Mouse (Mus musculus): Measurements from ENCODE around the gene Cdc42se2. TPM values are rescaled to one million over a fixed set of nuclear protein-coding genes. Genes with fewer than 3 reads are reported as not detected.
A peak's percentile ranks its signal among the peaks of the same experiment; 100 is the strongest.

Cdc42se2 gene
- polyA plus RNA-seq (2015; fragmentation: Nextera tagmentation; extraction: Ambion mirVana) = 53.2 and 66.5 TPM in 2 replicates

DNA sequence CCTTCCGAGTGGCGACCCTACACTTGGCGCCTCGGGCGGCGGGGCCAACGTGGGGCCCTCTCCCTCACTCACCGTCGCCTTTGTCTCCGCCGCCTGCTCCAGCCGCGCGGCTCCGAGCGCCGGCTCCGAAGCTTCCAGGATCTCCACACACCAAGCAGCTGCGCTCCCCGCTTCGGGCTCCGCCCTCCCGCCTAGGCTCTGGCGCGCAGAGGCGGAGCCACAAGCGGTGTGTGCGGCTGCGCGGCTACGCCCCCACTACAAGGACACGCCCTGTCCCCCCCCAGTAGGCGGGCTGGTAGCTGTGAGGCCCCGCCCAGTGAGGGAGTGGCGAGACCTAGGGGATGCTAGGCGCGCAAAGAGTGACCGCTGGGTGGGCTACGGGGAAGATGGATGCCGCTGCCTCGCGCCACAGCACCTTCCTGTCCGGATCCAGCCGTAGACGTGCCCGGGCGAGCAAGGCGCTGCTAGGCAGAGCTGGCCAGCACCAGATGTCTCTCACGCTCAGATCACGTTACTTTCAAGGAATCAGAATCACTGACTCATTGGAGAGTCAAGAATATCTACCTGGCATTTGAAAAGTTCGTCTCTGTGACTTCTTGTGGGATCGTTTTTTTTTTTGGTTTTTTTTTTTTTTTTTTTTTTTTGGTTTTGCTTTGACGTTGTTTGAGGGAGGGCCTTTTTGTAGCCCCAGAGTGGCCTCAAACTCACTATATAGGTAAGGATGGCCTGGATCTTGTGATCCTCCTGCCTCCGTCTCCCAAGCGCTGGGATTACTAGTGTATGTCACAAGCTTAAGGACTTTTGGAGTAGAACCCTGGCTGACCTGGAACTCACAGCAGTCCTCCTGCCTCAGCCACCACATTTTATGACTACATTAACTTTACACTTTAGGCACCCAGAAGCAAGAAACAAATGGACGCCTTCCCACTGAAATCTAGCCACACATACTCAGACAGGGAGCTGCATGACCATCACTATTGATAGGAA lies at the start of gene Cdc42se2:
TSS of gene Cdc42se2 (minus strand) at position 188 of the 987 bp plus-strand sequence.
- H3K27me3 ChIP-seq = no peaks in the 10 kb centered on the region
- peaks cover 11% of the 10 kb centered on the region for H3K4me1 ChIP-seq (replicated peaks)
- H3K4me3 ChIP-seq = peak within 1 kb of the TSS; percentile 78
- peak within 1 kb of the TSS; percentile 76 for H3K4me2 ChIP-seq
- H3K27ac ChIP-seq = peak within 1 kb of the TSS; percentile 97
- 4% methylated on average over 56 of the region's 56 CpGs for WGBS
- H3K36me3 ChIP-seq = peaks cover 3% of the 10 kb centered on the region; the same call in 1 of the 2 replicates
- peak within 1 kb of the TSS; percentile 92 for H3K9ac ChIP-seq
- peak; percentile 99 for ATAC-seq (replicated peaks; ENCODE audit: insufficient number of reproducible peaks, insufficient read depth, low FRiP score, low read depth)
- no peaks in the 10 kb centered on the region for H3K9me3 ChIP-seq (replicated peaks)

DNA sequence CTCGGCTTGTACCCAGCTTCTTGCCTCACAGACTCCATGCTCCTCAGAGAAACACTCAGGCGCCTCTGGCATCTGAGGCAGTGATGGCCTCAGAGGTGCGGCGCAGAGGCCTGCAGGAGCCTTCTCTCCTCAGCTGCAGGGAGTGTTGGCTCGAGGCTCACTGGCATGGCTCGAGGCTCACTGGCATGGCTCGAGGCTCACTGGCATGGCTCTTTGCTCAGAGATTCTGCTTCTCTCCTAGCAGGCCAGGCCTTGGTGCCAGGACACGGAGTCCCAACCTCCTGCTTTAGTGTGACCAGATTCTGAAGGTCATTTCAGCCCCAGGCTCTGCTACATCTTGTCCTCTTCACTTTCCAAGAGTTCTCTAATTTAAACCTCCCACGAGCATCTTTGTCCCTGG lies 48.6 kb upstream of the Cdc42se2 start:
- H3K9me3 ChIP-seq (replicated peaks) = no peaks in the 10 kb centered on the region
- 73% methylated on average over 9 of the region's 9 CpGs for WGBS

DNA sequence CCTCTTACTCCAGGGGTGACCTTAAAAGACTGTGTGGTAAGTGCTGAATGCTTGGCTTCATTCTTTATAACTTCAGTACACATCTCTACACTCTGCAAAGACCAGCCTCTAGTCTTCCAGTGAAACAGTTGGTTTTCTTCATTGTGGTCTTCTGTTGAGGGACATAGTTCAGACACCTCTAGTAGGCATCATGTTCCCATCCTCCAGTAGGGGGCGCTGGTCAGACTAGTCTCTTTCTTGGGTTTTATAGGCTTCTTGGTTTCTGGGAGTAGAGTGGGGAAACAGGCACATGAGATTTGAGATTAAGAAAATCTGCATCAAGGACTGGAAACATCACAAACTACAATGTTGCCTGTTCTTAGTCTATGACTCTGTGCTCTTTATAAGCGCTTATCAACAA lies 47.1 kb upstream of the Cdc42se2 start:
- H3K4me1 ChIP-seq (replicated peaks) = no peaks in the 10 kb centered on the region
- ATAC-seq (replicated peaks; ENCODE audit: insufficient number of reproducible peaks, insufficient read depth, low FRiP score, low read depth) = no peak
- no peak overlapping the region for H3K4me3 ChIP-seq
- no peak overlapping the region for H3K9ac ChIP-seq
- no peaks in the 10 kb centered on the region for H3K36me3 ChIP-seq
- H3K9me3 ChIP-seq (replicated peaks) = no peaks in the 10 kb centered on the region
- no peaks in the 10 kb centered on the region for H3K27me3 ChIP-seq
- no peak overlapping the region for H3K4me2 ChIP-seq
- 57% methylated on average over 2 of the region's 2 CpGs for WGBS
- H3K27ac ChIP-seq = no peak overlapping the region

More for the DNA sequence above, 48.6 kb upstream of the Cdc42se2 start:
- H3K9ac ChIP-seq = no peak overlapping the region
- no peak overlapping the region for H3K4me3 ChIP-seq
- no peaks in the 10 kb centered on the region for H3K36me3 ChIP-seq
- no peaks in the 10 kb centered on the region for H3K4me1 ChIP-seq (replicated peaks)
- no peak for ATAC-seq (replicated peaks; ENCODE audit: insufficient number of reproducible peaks, insufficient read depth, low FRiP score, low read depth)
- H3K27ac ChIP-seq = no peak overlapping the region
- H3K4me2 ChIP-seq = no peak overlapping the region
- no peaks in the 10 kb centered on the region for H3K27me3 ChIP-seq

DNA sequence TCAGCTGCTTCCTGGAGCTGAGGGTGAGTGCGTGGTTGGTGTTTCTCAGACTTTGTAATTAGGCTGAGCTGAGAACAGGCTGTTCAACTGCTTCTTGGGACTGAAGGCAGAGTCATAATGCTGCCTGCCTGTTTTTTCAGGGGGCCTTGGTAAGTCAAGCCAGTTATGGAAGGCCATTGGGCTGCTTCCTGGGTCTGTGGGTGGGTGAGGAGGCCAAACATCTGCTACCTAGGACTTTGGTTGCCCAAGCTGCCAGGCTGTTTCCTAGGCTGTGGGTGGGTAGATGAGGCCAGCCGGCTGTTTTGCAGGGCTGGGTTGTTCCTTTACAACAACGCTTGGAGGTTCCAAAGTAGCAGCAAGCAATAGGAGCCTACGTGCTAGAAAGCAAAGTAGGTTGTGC lies 46.4 kb upstream of the Cdc42se2 start:
- Histone ChIP-seq H3K27me3 (no peaks in the 10 kb centered on the region), H3K9me3 (replicated peaks) (no peaks in the 10 kb centered on the region), H3K27ac (no peak overlapping the region), H3K4me2 (no peak overlapping the region), H3K36me3 (no peaks in the 10 kb centered on the region), H3K9ac (no peak overlapping the region), H3K4me1 (replicated peaks) (no peaks in the 10 kb centered on the region), H3K4me3 (no peak overlapping the region)
- 81% methylated on average over 4 of the region's 4 CpGs for WGBS
- no peak for ATAC-seq (replicated peaks; ENCODE audit: insufficient number of reproducible peaks, insufficient read depth, low FRiP score, low read depth)

DNA sequence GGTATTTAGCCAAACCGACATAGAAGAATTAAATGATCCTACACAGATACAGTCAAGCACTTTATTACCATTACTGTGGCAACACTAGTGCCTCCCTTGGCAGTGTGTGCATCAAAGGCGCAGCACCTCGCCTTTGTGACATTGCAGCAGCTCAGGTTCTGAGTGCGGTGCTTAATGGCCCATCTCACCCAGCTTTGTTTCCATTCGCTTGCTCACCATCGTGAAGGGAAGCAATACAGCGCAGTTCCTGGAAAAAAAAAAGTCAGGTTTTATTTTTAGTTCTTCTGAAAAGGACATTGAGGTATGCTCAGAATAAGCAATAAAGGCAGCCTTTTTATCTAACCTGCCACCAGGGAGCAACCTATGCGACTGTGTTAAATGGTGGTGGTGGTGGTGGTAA lies 39.3 kb upstream of the Cdc42se2 start:
- Histone ChIP-seq H3K36me3 (no peaks in the 10 kb centered on the region), H3K4me2 (no peak overlapping the region), H3K9me3 (replicated peaks) (no peaks in the 10 kb centered on the region; the same call in 1 of the 2 replicates), H3K4me3 (no peak overlapping the region), H3K27me3 (no peaks in the 10 kb centered on the region), H3K27ac (no peak overlapping the region), H3K4me1 (replicated peaks) (no peaks in the 10 kb centered on the region), H3K9ac (no peak overlapping the region)
- ATAC-seq (replicated peaks; ENCODE audit: insufficient number of reproducible peaks, insufficient read depth, low FRiP score, low read depth) = no peak
- 87% methylated on average over 8 of the region's 8 CpGs for WGBS

DNA sequence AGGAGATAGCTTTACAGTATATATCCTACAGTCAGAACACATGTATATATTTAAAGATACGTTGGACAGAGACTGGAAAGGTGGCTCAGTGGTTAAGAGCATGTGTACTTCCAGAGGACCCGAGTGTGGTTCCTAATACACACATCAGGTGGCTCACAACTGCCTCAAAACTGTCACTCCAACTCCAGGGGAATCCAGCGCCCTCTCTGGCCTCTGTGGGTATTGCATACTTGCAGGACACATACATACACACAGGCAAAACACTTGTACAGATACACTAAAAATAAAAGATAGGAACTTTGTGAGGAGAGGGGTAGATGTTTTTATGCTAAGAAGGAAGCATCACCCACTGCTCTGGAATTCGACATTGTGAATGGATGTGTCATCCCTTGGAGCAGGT lies 38.3 kb upstream of the Cdc42se2 start:
- Histone ChIP-seq H3K27ac (no peak overlapping the region), H3K4me1 (replicated peaks) (no peaks in the 10 kb centered on the region), H3K27me3 (no peaks in the 10 kb centered on the region), H3K9me3 (replicated peaks) (no peaks in the 10 kb centered on the region; the same call in 1 of the 2 replicates), H3K4me2 (no peak overlapping the region), H3K36me3 (no peaks in the 10 kb centered on the region), H3K9ac (no peak overlapping the region), H3K4me3 (no peak overlapping the region)
- WGBS = 86% methylated on average over 4 of the region's 4 CpGs
- ATAC-seq (replicated peaks; ENCODE audit: insufficient number of reproducible peaks, insufficient read depth, low FRiP score, low read depth) = no peak

DNA sequence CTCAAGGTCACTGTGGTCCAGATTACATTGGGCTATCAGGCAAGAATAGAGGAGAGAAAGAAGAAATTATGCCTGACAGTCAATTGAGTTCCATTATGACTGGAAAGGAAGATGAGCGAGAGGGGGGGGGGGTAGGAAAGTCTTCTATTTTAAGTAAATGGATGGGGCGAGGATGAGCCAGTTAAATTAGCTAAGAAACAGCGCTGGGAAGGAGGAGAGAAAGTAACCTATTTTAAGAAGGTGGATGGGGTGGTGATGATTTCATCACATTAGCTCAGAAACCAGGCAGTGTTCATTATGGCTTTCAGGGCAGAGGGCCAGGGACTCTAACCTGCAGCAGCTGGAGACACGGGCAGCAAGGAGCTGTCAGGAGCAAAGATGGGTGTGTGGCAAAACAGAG lies 36.0 kb upstream of the Cdc42se2 start:
- no peak overlapping the region for H3K9ac ChIP-seq
- H3K4me2 ChIP-seq = no peak overlapping the region
- no peak overlapping the region for H3K4me3 ChIP-seq
- no peaks in the 10 kb centered on the region for H3K36me3 ChIP-seq
- WGBS = 65% methylated on average over 4 of the region's 4 CpGs
- H3K9me3 ChIP-seq (replicated peaks) = no peaks in the 10 kb centered on the region; the same call in 1 of the 2 replicates
- H3K4me1 ChIP-seq (replicated peaks) = 0 out of 2 replicates have a peak, but pooled peaks cover 5% of the 10 kb centered on the region
- ATAC-seq (replicated peaks; ENCODE audit: insufficient number of reproducible peaks, insufficient read depth, low FRiP score, low read depth) = no peak
- H3K27me3 ChIP-seq = no peaks in the 10 kb centered on the region
- no peak overlapping the region for H3K27ac ChIP-seq

DNA sequence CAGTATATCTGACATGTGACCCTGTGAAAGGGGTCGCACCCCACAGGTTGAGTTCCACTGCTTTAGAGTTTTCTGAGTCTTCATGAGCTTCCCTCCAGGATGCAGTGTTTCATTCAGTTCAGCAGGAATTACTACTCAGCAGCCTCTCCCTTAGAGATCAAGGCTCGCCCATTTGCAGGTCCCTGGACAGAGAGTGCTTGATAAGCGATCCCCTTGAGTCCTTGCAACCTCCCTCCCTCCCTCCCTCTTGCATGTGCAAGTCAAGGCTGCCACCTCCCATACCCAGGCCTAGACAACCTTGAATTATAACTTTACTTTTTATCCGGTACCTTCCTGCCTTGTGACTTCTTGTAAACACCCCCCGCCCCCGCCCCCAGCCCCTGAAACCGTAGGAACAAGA lies 32.0 kb upstream of the Cdc42se2 start:
- Histone ChIP-seq H3K9me3 (replicated peaks) (no peaks in the 10 kb centered on the region; the same call in 1 of the 2 replicates), H3K9ac (no peak overlapping the region), H3K4me1 (replicated peaks) (peaks cover 5% of the 10 kb centered on the region; the same call in 1 of the 2 replicates), H3K4me2 (no peak overlapping the region), H3K27me3 (no peaks in the 10 kb centered on the region), H3K36me3 (no peaks in the 10 kb centered on the region), H3K4me3 (no peak overlapping the region), H3K27ac (no peak overlapping the region)
- no peak for ATAC-seq (replicated peaks; ENCODE audit: insufficient number of reproducible peaks, insufficient read depth, low FRiP score, low read depth)
- WGBS = 78% methylated on average over 7 of the region's 7 CpGs

DNA sequence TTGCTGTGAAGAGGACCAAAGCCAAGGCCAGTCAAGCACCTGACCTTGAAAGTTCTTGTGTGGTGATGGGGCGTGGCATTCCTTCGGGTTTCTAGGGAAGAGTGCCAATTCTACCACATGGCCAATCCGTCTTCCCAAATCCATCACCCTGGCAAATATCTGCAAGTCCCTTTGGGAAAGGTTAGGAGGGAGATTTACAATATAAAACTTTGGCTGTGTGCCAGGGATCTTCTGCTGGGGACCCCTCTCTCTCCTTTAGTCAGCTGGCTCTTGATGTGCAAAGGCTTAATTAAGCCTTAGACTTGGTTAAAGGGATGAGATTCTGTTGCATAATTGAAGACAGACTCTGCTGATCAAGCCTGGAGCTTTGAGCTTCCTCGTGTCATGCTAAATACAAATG lies 30.0 kb upstream of the Cdc42se2 start:
- H3K27me3 ChIP-seq = no peaks in the 10 kb centered on the region
- no peak overlapping the region for H3K9ac ChIP-seq
- 57% methylated on average over 4 of the region's 4 CpGs for WGBS
- no peak overlapping the region for H3K27ac ChIP-seq
- no peak overlapping the region for H3K4me2 ChIP-seq
- H3K36me3 ChIP-seq = no peaks in the 10 kb centered on the region
- no peak for ATAC-seq (replicated peaks; ENCODE audit: insufficient number of reproducible peaks, insufficient read depth, low FRiP score, low read depth)
- H3K9me3 ChIP-seq (replicated peaks) = no peaks in the 10 kb centered on the region
- H3K4me3 ChIP-seq = no peak overlapping the region
- H3K4me1 ChIP-seq (replicated peaks) = peaks cover 5% of the 10 kb centered on the region; the same call in 1 of the 2 replicates

DNA sequence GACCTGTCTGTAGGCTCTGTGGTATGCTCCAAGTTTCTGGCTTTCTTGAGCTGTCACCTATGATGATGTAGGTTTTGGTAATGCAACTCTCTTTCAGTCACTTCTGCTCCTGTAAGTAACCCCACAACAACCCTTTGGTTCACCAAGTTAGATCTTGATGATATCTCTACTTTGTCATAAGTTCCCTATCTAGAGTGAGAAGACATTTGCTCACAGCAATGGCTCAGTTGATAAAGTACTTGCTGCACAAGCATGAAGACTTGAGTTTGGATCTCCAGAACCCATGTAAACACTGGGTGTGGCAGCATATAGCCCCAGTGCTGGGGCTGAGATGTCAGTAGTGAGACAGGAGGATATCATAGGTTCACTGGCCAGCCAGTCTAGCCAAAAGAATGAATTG lies 28.2 kb upstream of the Cdc42se2 start:
- no peak overlapping the region for H3K9ac ChIP-seq
- 0 out of 2 replicates have a peak, but pooled peaks cover 2% of the 10 kb centered on the region for H3K27me3 ChIP-seq
- no peaks in the 10 kb centered on the region for H3K9me3 ChIP-seq (replicated peaks)
- no peaks in the 10 kb centered on the region for H3K36me3 ChIP-seq
- H3K4me3 ChIP-seq = no peak overlapping the region
- no peak overlapping the region for H3K4me2 ChIP-seq
- peaks cover 4% of the 10 kb centered on the region; the same call in 1 of the 2 replicates for H3K4me1 ChIP-seq (replicated peaks)
- no peak overlapping the region for H3K27ac ChIP-seq
- ATAC-seq (replicated peaks; ENCODE audit: insufficient number of reproducible peaks, insufficient read depth, low FRiP score, low read depth) = no peak

DNA sequence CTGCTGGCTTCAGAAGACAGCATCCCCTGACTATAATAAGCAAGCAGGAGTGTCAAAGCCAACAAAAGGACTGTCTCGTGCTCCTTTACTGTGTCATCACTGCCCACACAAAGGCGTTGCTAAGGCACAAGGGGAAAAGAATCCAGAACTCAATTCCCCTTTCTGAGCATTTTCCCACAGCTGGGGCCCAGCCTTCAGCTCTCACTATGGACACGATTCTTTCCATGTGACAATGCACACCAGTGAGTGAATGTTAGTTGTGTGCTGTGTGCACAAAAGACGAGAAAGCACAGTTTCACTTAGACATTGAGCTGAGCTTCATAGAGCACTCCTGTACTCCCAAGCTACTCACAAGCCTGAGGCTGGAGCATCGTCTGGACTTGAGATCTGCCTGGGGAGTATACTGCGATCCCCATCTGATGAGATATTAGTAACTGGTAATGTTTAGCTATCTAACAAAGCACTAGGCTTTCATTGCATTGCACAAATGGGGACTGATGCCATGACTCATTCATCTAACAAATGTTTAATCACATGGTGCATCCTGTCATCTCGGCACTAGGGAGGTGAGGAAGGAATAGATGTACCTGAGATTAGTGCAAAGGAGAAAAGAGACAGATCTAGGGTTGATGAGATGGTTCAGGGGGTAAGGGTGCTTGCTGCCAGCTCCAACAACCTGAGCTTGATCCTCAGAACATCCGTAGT lies 25.5 kb upstream of the Cdc42se2 start:
- no peaks in the 10 kb centered on the region for H3K36me3 ChIP-seq
- H3K27ac ChIP-seq = no peak overlapping the region
- H3K27me3 ChIP-seq = 0 out of 2 replicates have a peak, but pooled peaks cover 2% of the 10 kb centered on the region
- H3K4me2 ChIP-seq = no peak overlapping the region
- no peaks in the 10 kb centered on the region; the same call in 1 of the 2 replicates for H3K4me1 ChIP-seq (replicated peaks)
- no peak overlapping the region for H3K4me3 ChIP-seq
- WGBS = 59% methylated on average over 8 of the region's 8 CpGs
- no peaks in the 10 kb centered on the region for H3K9me3 ChIP-seq (replicated peaks)
- ATAC-seq (replicated peaks; ENCODE audit: insufficient number of reproducible peaks, insufficient read depth, low FRiP score, low read depth) = no peak
- H3K9ac ChIP-seq = no peak overlapping the region
